Mouse (Mus musculus): ENCODE data around the gene Prickle2. TPM values are rescaled to one million over a fixed set of nuclear protein-coding genes. Genes with fewer than 3 reads are reported as not detected.

Prickle2 gene
- total RNA-seq, 2 experiments from 2014 or later = under 0.01 TPM; not detected in 1

- no peak for ATAC-seq (replicated peaks; ENCODE audit: low FRiP score, poor library complexity, severe bottlenecking)
These were observed 173.6 kb downstream of the Prickle2 start for GRCm38 (mm10) chr6:92532331-92532730.

DNA sequence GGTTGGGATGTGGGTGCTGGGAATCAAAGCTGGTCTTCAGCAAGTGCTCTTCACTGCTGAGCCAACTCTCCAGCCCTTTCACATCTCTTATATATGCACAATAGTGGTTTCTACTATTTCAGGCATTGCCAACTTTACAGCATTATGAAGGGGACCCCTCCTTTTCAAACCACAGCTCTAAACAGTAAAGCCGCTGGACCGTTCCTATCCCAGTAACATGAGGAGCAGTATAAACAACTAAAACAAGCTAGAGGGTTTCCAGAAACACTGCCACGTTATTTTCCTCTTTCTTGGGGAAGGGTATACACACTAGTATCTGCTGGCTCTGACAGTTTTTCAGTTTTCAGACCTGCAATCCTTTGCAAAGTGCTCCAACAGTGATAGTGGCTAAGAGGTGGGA is 179.7 kb downstream of the Prickle2 start:
- no peak for ATAC-seq (replicated peaks; ENCODE audit: low FRiP score, poor library complexity, severe bottlenecking)

GRCm38 (mm10) chr6:92525646-92526045 is 180.3 kb downstream of the Prickle2 start:
- no peak for ATAC-seq (replicated peaks; ENCODE audit: low FRiP score, poor library complexity, severe bottlenecking)

DNA sequence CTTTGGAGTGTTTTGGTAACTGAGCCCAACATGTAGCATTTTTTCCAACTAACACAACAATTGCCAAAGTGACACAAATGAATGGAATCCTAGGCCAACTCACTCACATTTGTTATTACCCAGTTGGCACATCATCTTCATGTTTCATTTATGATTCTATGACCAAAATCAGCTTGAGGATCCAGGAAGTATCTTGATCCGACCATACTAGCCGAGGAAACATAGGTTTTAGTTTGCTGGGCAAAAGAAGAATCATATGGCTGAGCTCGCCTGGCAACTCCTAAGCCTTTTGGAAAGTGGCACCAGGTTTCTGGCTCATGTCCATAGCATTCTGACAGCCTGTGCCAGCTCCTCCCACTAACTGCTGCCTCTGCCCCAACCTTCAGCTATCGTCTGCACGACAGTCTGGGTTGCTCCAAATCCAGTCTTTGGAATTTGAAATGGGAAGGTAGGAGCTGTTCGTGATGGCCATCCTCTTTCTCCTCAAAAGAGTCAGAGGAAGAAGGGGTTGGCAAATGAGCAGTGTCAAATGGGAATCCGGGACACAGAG is 184.4 kb downstream of the Prickle2 start:
- no peak for ATAC-seq (replicated peaks; ENCODE audit: low FRiP score, poor library complexity, severe bottlenecking)

DNA sequence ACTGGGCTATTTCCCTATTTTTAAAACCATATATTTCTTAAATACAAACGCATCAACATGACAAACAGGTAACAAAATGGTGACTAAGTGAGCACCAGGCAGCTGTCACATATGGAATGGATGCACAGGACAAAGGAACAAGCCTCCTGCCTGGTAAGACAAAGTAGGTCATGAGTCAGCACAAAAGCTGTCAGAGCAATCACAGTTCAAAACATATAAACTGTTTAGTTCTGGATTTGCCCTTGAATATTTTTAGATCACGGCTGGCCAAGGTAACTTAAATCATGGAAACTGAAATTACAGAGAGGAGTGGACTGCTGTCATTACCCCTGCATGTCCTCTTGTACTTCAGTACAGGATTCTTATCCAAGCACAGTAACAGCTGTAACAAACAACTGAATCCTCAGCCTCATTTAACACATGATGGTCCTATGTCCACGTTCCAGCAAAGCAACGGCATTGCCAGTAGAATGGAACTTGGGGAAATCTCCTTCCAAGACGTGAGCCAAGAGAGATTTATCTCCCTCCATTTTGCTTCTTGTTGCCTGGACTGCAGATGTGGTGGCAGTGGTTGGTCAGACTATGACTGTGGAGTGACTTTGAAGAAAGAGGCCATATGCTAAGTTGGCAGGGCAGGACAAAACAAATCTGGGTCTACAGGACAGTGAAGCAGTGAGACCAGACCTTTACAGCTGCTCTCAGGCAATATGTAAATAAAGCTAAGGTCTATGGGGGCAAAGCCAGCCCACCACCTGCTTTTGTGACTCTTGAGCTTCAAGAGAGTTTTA is 185.7 kb downstream of the Prickle2 start:
- ATAC-seq (replicated peaks; ENCODE audit: low FRiP score, poor library complexity, severe bottlenecking) = no peak

GRCm38 (mm10) chr6:92518438-92518968 is 187.5 kb downstream of the Prickle2 start:
- ATAC-seq (replicated peaks; ENCODE audit: low FRiP score, poor library complexity, severe bottlenecking) = no peak

- no peak for ATAC-seq (replicated peaks; ENCODE audit: low FRiP score, poor library complexity, severe bottlenecking)
These were observed 189.0 kb downstream of the Prickle2 start for GRCm38 (mm10) chr6:92517002-92517401.

DNA sequence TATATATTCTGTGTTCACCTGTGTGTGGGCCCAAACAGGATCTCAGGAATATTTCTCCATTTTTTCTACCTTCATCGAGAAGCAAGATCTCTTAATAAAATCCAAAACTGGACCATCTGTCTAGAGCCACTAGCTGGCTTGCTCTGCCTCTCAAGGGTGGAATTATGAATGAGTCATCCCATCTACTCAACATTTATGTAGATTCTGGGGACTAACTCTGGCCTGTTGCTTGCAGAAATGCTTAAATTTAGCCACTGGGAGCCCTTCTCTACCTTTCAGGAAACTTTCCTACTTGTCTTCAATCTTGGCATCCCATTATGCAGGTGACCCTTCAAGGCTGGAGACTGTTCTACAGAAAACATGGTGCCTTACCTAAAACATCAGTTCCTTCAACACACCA is 194.0 kb downstream of the Prickle2 start:
- no peak for ATAC-seq (replicated peaks; ENCODE audit: low FRiP score, poor library complexity, severe bottlenecking)

DNA sequence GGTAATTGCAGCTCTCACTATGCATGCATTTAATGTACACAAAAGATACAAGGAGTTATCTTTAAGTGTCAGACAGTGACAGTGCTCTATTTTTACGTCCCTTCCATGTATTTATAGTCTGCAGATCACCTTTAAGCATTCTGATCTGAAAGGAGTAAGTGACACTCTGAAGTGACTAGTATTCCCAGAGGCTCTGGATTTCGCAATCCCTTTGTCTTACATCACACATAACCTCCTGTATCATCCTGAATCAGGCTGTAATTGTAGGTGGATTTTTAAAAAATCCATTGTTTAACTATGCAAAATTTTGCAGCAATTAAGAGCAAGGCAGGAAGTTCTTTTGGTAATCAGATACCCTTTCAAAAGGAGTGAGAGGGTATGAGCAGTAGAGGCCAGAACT is 196.2 kb downstream of the Prickle2 start:
- ATAC-seq (replicated peaks; ENCODE audit: low FRiP score, poor library complexity, severe bottlenecking) = no peak

DNA sequence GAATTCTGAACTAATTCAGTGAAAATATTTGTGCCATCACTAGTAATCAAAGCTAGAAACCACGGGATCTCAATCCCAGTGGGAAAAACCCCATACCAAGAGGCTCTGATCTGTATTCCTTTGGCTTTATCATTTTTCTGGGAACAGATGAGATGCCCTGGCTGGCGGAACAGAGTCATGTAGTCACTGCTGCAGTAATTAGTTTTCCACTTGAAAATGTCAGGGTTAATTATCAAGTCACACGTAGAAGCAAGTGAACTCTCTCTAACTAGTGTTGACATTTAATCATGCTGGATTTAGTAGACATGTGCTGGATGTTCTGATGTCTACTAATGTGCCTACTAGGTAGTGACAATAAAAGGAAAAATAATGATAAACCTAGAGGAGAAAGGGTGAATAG is 199.7 kb downstream of the Prickle2 start:
- ATAC-seq (replicated peaks; ENCODE audit: low FRiP score, poor library complexity, severe bottlenecking) = no peak

GRCm38 (mm10) chr6:92499449-92499848 is 206.5 kb downstream of the Prickle2 start:
- no peak for ATAC-seq (replicated peaks; ENCODE audit: low FRiP score, poor library complexity, severe bottlenecking)

GRCm38 (mm10) chr6:92498574-92498973 is 207.4 kb downstream of the Prickle2 start:
- ATAC-seq (replicated peaks; ENCODE audit: low FRiP score, poor library complexity, severe bottlenecking) = no peak

- no peak for ATAC-seq (replicated peaks; ENCODE audit: low FRiP score, poor library complexity, severe bottlenecking)
These were observed 208.7 kb downstream of the Prickle2 start for GRCm38 (mm10) chr6:92497279-92497678.

DNA sequence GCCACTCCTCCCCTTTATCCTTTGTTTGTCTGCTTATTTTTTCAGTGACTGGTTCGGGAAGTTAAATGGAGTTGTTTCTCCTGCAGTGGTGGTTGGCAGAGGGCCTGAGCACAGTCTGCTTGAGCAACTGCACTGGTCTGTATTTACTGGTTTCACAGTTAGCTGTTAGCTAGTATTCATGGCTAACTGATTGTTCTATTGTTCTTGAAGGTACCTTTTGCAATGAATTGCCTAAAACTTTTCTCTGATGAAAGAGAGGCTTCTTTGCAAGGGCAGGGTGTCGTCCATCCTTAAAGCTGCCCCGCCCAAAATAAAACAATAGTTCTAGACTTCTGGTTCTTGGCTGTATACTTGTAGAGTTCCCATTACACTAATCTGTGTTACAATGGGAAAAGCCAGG is 210.5 kb downstream of the Prickle2 start:
- ATAC-seq (replicated peaks; ENCODE audit: low FRiP score, poor library complexity, severe bottlenecking) = no peak

GRCm38 (mm10) chr6:92481690-92481956 is 224.3 kb downstream of the Prickle2 start:
- no peak for ATAC-seq (replicated peaks; ENCODE audit: low FRiP score, poor library complexity, severe bottlenecking)

DNA sequence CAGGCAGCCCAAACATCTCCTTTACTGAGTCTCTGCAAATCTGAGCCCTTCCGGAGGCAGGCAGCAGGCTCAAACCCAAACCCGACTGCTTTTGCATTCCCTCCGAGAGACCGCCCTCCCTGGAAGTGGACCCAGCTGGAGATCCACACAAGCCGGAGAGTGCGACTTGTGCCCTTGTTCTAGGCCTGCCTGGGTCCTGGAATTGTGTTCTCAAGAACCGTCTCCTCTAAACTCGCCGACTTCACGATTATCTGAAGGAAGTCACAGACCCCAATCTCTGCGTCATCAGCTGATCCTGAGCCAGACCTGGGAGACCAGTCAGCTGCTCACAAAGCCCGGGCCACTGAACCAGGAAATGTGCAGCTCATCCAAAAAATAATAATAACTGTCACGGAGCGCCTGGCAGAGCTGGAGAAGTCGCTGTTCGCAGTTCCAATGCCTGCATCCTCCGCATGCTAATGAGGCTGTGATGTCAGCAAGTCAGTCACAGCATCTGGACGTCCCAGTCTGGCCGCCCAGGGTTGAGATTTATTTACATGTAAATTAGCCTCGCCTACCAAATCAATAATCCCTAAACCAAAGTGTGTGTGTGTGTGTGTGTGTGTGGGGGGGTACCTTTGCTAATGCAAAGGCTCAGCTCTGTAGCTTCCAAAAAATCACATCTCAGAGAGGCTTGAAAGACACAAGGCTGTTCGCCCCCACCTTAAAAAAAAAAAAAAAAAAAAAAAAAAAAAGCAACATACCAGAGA is 224.8 kb downstream of the Prickle2 start:
- no peak for ATAC-seq (replicated peaks; ENCODE audit: low FRiP score, poor library complexity, severe bottlenecking)

- ATAC-seq (replicated peaks; ENCODE audit: low FRiP score, poor library complexity, severe bottlenecking) = no peak
These were observed 227.3 kb downstream of the Prickle2 start for GRCm38 (mm10) chr6:92478612-92479011.

GRCm38 (mm10) chr6:92477621-92478020 is 228.3 kb downstream of the Prickle2 start:
- ATAC-seq (replicated peaks; ENCODE audit: low FRiP score, poor library complexity, severe bottlenecking) = no peak

- no peak for ATAC-seq (replicated peaks; ENCODE audit: low FRiP score, poor library complexity, severe bottlenecking)
These were observed 236.5 kb downstream of the Prickle2 start for GRCm38 (mm10) chr6:92469456-92469855.

DNA sequence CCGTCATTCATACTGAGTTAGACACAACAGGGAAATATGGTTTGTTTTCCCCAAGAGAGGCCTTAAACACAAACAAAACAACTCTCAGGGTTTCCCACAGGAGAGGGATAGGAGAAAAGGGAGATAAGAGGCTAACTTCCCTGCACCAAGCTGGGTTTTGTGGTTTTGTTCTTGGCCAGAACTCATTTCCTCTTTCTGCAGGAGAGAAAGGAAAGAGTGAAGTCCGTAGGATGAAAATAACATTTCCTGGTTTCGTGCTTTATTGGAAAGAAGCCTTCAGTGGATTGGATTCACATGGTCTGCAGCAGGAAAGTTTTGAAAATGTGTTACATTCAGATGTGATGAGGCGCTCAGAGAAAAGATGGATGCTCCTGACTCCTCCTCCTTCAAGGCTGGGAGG is 237.1 kb downstream of the Prickle2 start:
- no peak for ATAC-seq (replicated peaks; ENCODE audit: low FRiP score, poor library complexity, severe bottlenecking)

GRCm38 (mm10) chr6:92468383-92468791 is 237.6 kb downstream of the Prickle2 start:
- ATAC-seq (replicated peaks; ENCODE audit: low FRiP score, poor library complexity, severe bottlenecking) = no peak

All from erythroblast, adult 5-6 weeks (primary cell).